Mouse (Mus musculus): ENCODE data around the gene Nlk.

DNA sequence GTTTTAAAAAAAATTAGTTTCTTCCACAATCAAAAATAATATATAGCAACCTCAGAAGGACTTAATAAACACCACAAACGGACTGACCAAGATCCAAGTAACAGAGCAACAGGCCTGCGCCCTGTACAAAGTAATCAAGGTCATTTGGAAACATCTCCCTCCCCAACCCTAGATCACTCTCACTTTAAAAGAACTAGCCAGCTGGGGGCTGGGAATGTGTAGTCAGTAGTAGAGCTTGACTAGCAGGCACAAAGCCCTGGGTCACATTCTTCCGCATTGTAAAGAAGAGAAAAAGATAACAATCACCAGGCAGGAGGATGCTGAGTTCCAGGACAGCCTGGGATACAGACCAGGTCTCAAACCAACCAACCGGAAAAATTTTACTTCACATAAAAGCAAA, 33.3 kb downstream of the Nlk start:
- TF ChIP-seq CTCF (IDR thresholded peaks at IDR 0.05; ENCODE audit: low read depth) (no peak), EP300 (IDR thresholded peaks at IDR 0.05; ENCODE audit: low read depth) (no peak)

Data from liver, embryonic 14.5 days (tissue).